Mouse (Mus musculus): ENCODE results near the gene Tns3.

- no peak for TF ChIP-seq POLR2AphosphoS2 (IDR thresholded peaks at IDR 0.05; ENCODE audit: low read length)
- TF ChIP-seq CTCF (IDR thresholded peaks at IDR 0.05 in 2 of 3, conservative IDR thresholded peaks at IDR 0.05 in 1 of 3; ENCODE audit: control insufficient read depth in 1 of 3, insufficient read depth in 1 of 3, low read depth in 2 of 3, low read length in 3 of 3, poor library complexity in 1 of 3, severe bottlenecking in 1 of 3): no peak
- TF ChIP-seq MAFK (IDR thresholded peaks at IDR 0.05; ENCODE audit: borderline replicate concordance, low read depth, low read length): no peak
- no peak for TF ChIP-seq ZKSCAN1 (IDR thresholded peaks at IDR 0.05; ENCODE audit: low read depth, low read length)
- no peak for TF ChIP-seq MXI1 (IDR thresholded peaks at IDR 0.05; ENCODE audit: low read depth, low read length)
- TF ChIP-seq TCF12 (IDR thresholded peaks at IDR 0.05; ENCODE audit: low read depth, low read length): no peak
- TF ChIP-seq EP300 (IDR thresholded peaks at IDR 0.05; ENCODE audit: low read depth in 1 of 2, low read length in 2 of 2): no peak
- no peak for TF ChIP-seq NELFE (IDR thresholded peaks at IDR 0.05; ENCODE audit: low read depth, low read length)
- no peak for TF ChIP-seq ETS1 (IDR thresholded peaks at IDR 0.05; ENCODE audit: low read depth, low read length)
- no peak for TF ChIP-seq USF2 (IDR thresholded peaks at IDR 0.05; ENCODE audit: borderline replicate concordance in 1 of 2, insufficient read depth in 1 of 2, low read depth in 1 of 2, low read length in 2 of 2)
- no peak for TF ChIP-seq ZC3H11A (IDR thresholded peaks at IDR 0.05; ENCODE audit: low read depth, low read length)
- TF ChIP-seq POLR2A (IDR thresholded peaks at IDR 0.05; ENCODE audit: control insufficient read depth in 1 of 2, insufficient read depth in 1 of 2, low read depth in 1 of 2, low read length in 2 of 2, poor library complexity in 1 of 2): no peak
- TF ChIP-seq NRF1 (IDR thresholded peaks at IDR 0.05; ENCODE audit: insufficient read depth, low read depth, low read length, poor library complexity, severe bottlenecking): no peak
- TF ChIP-seq MYB (IDR thresholded peaks at IDR 0.05; ENCODE audit: low read depth, low read length): no peak
Measured at GRCm38 (mm10) chr11:8701845-8702531, 37.7 kb upstream of the Tns3 start.

Data from MEL (cell line).